Mouse (Mus musculus) mouse trophoblast stem cell (cell line): Measurements from ENCODE around the gene Serpina3b.

Experiments used
- in situ Hi-C, 2 experiments: fragments of 300-500 bp; cut with MseI, MboI; formaldehyde crosslinking; loops; 2 replicates in 1 of 2; 3 replicates in 1 of 2; pipeline ENCODE4 v1.15.1; 2025

Serpina3b gene

GRCm38 (mm10) chr12:104175636-104176035 lies 47.8 kb downstream of the Serpina3b start:
- in situ Hi-C loops: no loop called here

- in situ Hi-C loops: no loop called here
Observed at GRCm38 (mm10) chr12:104178577-104178976, 50.8 kb downstream of the Serpina3b start.

- in situ Hi-C loops: no loop called here
Observed at GRCm38 (mm10) chr12:104178987-104179386, 51.2 kb downstream of the Serpina3b start.

GRCm38 (mm10) chr12:104185046-104185445 lies 57.2 kb downstream of the Serpina3b start:
- in situ Hi-C loops: no loop called here

- in situ Hi-C loops: no loop called here
Observed at GRCm38 (mm10) chr12:104186041-104186581, 58.3 kb downstream of the Serpina3b start.
